ENCODE assay signal across 14 mouse cellular contexts in the genomic region with DNA sequence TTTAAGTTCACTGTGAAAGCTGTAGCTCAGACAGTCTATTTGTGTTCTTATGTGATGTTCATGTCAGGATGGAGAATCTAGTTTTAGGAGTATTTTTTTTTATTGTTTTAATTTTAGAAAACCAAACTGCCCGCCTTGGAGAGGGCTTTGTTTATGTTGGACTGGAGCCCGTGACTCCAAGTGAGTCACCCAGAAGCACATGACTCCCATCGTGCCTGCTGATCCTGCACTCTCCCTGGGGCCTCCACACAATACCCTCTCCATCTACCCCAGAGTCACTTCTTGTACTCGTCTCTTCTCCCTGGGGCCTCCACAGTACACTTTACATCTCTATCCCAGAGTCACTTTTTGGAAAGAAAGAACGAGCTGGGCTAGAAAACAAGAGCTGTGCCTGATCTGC. TPM values are rescaled to one million over a fixed set of nuclear protein-coding genes. Genes with fewer than 3 reads are reported as not detected.
DNase-seq lines count a peak whose midpoint lies in the region; ATAC-seq and TF ChIP-seq lines count a peak whose summit lies in the region.
"Had no signal": no experiment of that assay in that cellular context is flagged by ENCODE, and none has a peak within 500 bp of the region (broad histone marks: within the 10 kb centered on the region; RNA-seq: fewer than 3 reads in every experiment).

No protein-coding gene starts in this region.

- no peak overlapping the region for H3K9ac ChIP-seq in lung, embryonic 14.5 days
- no peak overlapping the region for H3K9ac ChIP-seq in hindbrain, postnatal 0 days (replicated peaks; ENCODE audit: low read length)
- H3K9ac ChIP-seq in midbrain, postnatal 0 days (replicated peaks; ENCODE audit: low read length, poor library complexity, severe bottlenecking): no peak overlapping the region
- H3K9ac ChIP-seq: liver, embryonic 14.5 days had no signal

- ATAC-seq in frontal cortex, adult (ENCODE audit: low TSS enrichment): peak; percentile 67
- ATAC-seq in lung, embryonic 14.5 days (ENCODE audit: insufficient read depth): peak; percentile 47; the same call in 1 of the 2 replicates
- no peak for ATAC-seq in hindbrain, postnatal 0 days
- no peak for ATAC-seq in midbrain, postnatal 0 days (ENCODE audit: low FRiP score)
- ATAC-seq: CD4-positive, CD25-positive, alpha-beta regulatory T cell, adult 4 months had no signal

- H3K27me3 ChIP-seq in lung, embryonic 14.5 days (ENCODE audit: insufficient read depth, low read length): no peaks in the 10 kb centered on the region
- H3K27me3 ChIP-seq in hindbrain, postnatal 0 days (ENCODE audit: insufficient read depth, low read length): no peaks in the 10 kb centered on the region
- no peaks in the 10 kb centered on the region for H3K27me3 ChIP-seq in midbrain, postnatal 0 days (ENCODE audit: insufficient read depth, low read length)

- H3K4me2 ChIP-seq in lung, embryonic 14.5 days: no peak overlapping the region
- H3K4me2 ChIP-seq in hindbrain, postnatal 0 days (ENCODE audit: low read depth, low read length): no peak overlapping the region
- H3K4me2 ChIP-seq in midbrain, postnatal 0 days (ENCODE audit: low read depth, low read length, poor library complexity, severe bottlenecking): no peak overlapping the region
- H3K4me2 ChIP-seq: midbrain, embryonic 11.5 days had no signal

- H3K4me1 ChIP-seq in lung, embryonic 14.5 days (ENCODE audit: insufficient read depth): no peaks in the 10 kb centered on the region
- no peaks in the 10 kb centered on the region for H3K4me1 ChIP-seq in hindbrain, postnatal 0 days (ENCODE audit: insufficient read depth, low read length)
- no peaks in the 10 kb centered on the region for H3K4me1 ChIP-seq in midbrain, postnatal 0 days (ENCODE audit: insufficient read depth, low read length)

- H3K36me3 ChIP-seq in lung, embryonic 14.5 days (ENCODE audit: insufficient read depth): no peaks in the 10 kb centered on the region
- no peaks in the 10 kb centered on the region for H3K36me3 ChIP-seq in hindbrain, postnatal 0 days (ENCODE audit: insufficient read depth, low read length)
- no peaks in the 10 kb centered on the region for H3K36me3 ChIP-seq in midbrain, postnatal 0 days (ENCODE audit: insufficient read depth, low read length)
- H3K36me3 ChIP-seq: limb, embryonic 10.5 days had no signal

- 31% methylated on average over 5 of the region's 5 CpGs for WGBS in lung, embryonic 14.5 days
- 66% methylated on average over 5 of the region's 5 CpGs for WGBS in hindbrain, postnatal 0 days
- 62% methylated on average over 5 of the region's 5 CpGs for WGBS in midbrain, postnatal 0 days

- no peak for DNase-seq in frontal cortex, postnatal 14 days (ENCODE audit: low spot score in 2 of 2)
- DNase-seq in kidney, postnatal 4 days: peak; percentile 9 to 12
- no peak for DNase-seq in kidney, postnatal 14 days
- DNase-seq in lung, embryonic 14.5 days: peak; percentile 44
- DNase-seq in spleen, adult 18-20 months: no peak
- DNase-seq in hindbrain, postnatal 0 days (ENCODE audit: low spot score): no peak
- DNase-seq in midbrain, postnatal 0 days (ENCODE audit: low spot score): no peak
- DNase-seq: kidney, adult 18-20 months; right cerebral cortex, postnatal 25 days had no signal

- no peak overlapping the region for H3K27ac ChIP-seq in lung, embryonic 14.5 days (ENCODE audit: low read depth)
- no peak overlapping the region for H3K27ac ChIP-seq in hindbrain, postnatal 0 days
- no peak overlapping the region for H3K27ac ChIP-seq in midbrain, postnatal 0 days (ENCODE audit: low read depth, low read length)
- H3K27ac ChIP-seq: limb, embryonic 10.5 days; liver, embryonic 14.5 days had no signal

- no peak for TF ChIP-seq CTCF in lung, embryonic 14.5 days (IDR thresholded peaks at IDR 0.05; ENCODE audit: low read depth)
- no peak for TF ChIP-seq CTCF in hindbrain, postnatal 0 days (IDR thresholded peaks at IDR 0.05; ENCODE audit: low read depth)
- no peak for TF ChIP-seq CTCF in midbrain, postnatal 0 days (IDR thresholded peaks at IDR 0.05)

- H3K4me3 ChIP-seq in lung, embryonic 14.5 days (ENCODE audit: low read depth, low read length): no peak overlapping the region
- no peak overlapping the region for H3K4me3 ChIP-seq in hindbrain, postnatal 0 days (ENCODE audit: low read length)
- H3K4me3 ChIP-seq in midbrain, postnatal 0 days (ENCODE audit: low read depth, low read length): no peak overlapping the region
- H3K4me3 ChIP-seq: limb, embryonic 10.5 days had no signal

- no peaks in the 10 kb centered on the region for H3K9me3 ChIP-seq in lung, embryonic 14.5 days (ENCODE audit: low read depth, low read length)
- H3K9me3 ChIP-seq in hindbrain, postnatal 0 days (ENCODE audit: low read length): no peaks in the 10 kb centered on the region
- no peaks in the 10 kb centered on the region for H3K9me3 ChIP-seq in midbrain, postnatal 0 days (ENCODE audit: low read length)
- H3K9me3 ChIP-seq: limb, embryonic 10.5 days had no signal

RNA-seq across cellular contexts. Expression of a gene that starts 30.5 kb away (rescaled TPM):
- 263 and 276 TPM in 2 replicates for polyA plus RNA-seq in lung, embryonic 14.5 days (2014; fragmentation: Nextera tagmentation; extraction: Ambion mirVana)
- 35.9 and 38.5 TPM in 2 replicates for total RNA-seq in hindbrain, postnatal 0 days (2014; rRNA removed)
- 147 and 150 TPM in 2 replicates for polyA plus RNA-seq in hindbrain, postnatal 0 days (2015; fragmentation: Nextera tagmentation; extraction: Ambion mirVana)
- total RNA-seq in midbrain, postnatal 0 days (2014; rRNA removed): 33.8 and 49.6 TPM in 2 replicates
- polyA plus RNA-seq in midbrain, postnatal 0 days (2015; fragmentation: Nextera tagmentation; extraction: Ambion mirVana): 114 and 121 TPM in 2 replicates

Comparison
In these comparisons a context has a peak if more than half of its experiments do, and no peak if none do; other contexts are left out.
1. DNase-seq: peak in kidney, postnatal 4 days (2 of 2) and lung, embryonic 14.5 days (single experiment); none in frontal cortex, postnatal 14 days (0 of 2), kidney, postnatal 14 days (single experiment), spleen, adult 18-20 months (0 of 2), hindbrain, postnatal 0 days (single experiment) and midbrain, postnatal 0 days (single experiment).
2. ATAC-seq: peak in frontal cortex, adult (single experiment) and lung, embryonic 14.5 days (single experiment); none in hindbrain, postnatal 0 days (single experiment) and midbrain, postnatal 0 days (single experiment).